Mouse (Mus musculus): ENCODE results near the gene Il21r.

DNA sequence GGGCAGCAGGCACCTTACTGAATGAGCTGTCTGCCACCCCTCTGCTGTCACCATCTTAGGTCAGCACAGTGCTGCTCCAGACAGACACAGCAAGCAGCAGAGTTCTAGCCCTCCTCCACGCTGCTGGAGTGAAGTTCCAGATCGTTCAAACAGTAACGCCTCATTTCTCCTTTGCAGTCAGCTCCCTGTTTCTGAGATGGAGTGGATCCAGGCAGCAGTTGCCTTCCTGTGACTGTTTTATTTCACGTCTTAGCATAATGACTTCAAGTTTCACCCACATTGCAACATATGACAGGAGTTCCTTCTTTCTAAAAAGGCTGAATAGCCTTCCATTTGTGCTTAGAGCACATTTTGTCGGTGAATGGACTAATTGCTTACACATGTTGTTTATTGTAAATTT is 10.3 kb downstream of the Il21r start:
- no peak for TF ChIP-seq CTCF (conservative IDR thresholded peaks at IDR 0.05; ENCODE audit: insufficient read depth, insufficient read length, low read depth, low read length)
- no peak for TF ChIP-seq POLR2A (IDR thresholded peaks at IDR 0.05; ENCODE audit: low read depth, low read length)
